Mouse (Mus musculus) common myeloid progenitor, adult 5-6 weeks (primary cell): ENCODE measurements around the gene Atp1a3. TPM values are rescaled to one million over a fixed set of nuclear protein-coding genes. Genes with fewer than 3 reads are reported as not detected.

Source experiments
- ATAC-seq: replicated peaks from 2 replicates; pipeline ENCODE4 v1.8.0; 2016; ENCODE audit warnings: low read depth, mild to moderate bottlenecking, moderate TSS enrichment, inconsistent platforms; ENCODE audit not compliant: poor library complexity, severe bottlenecking
- total RNA-seq: library from RNA; stranded (forward); fragments of 200-1000, 187-1606 nt; gene quantifications from 2 replicates; pipeline ENCODE4 v1.2.3, GENCODE M21; 2017

Gene Atp1a3
- total RNA-seq, 1 experiment from 2014 or later = 23.8 TPM

DNA sequence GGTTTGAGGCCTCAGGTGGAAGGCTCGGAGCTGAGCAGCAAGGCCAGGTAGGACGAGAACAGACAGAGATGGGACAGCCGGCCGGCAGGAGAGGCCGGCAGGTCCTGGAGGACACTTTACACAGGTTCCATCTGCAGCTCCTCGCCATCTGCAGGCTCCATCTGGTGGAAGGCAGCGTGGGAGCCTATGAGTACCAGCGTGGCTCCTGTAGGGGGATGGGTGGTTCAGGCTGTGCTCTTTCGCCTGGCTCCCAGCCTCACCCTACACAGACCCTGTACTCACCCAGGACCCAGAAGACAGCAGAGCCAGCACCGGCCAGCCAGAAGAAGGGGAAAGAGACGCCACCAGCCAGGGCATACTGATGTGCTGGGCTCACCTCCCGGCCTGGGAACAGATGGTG is 36.0 kb downstream of the Atp1a3 start:
- ATAC-seq = no peak

DNA sequence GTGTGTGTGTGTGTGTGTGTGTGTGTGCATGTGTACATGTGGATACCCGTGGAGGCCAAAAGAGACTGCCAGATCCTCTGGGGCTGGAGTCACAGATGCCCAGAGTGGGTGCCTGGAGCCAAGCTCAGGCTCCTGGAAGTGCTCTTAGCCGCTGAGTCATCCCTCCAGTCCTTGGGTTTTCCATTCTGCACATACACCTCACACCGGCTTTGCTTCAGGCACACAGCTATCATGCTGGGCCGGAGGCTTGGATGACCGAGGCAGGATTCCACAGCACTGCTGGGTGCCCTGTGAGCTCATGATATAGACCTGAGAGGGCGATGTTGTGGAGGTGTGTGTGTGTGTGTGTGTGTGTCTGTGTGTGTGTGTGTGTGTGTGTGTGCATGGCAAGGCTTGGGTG is 37.3 kb downstream of the Atp1a3 start:
- no peak for ATAC-seq

DNA sequence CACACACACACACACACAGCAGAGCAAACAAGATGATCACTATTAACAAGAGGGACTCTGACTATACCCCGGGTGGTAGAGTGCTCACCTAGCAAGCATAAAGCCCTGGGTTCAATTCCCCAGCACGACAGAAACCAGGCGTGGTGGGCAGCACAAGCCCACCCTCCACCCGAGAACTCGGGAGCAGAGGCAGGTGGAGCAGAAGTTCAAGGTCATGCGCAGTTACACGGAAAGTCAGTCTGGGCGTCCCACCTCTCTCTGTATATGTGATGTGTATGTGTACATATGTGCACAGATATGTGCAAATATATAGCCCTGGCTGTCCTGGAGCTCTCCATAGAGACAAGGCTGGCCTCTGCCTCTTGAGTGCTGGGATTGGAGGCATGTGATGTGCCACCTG is 37.8 kb downstream of the Atp1a3 start:
- ATAC-seq = no peak

DNA sequence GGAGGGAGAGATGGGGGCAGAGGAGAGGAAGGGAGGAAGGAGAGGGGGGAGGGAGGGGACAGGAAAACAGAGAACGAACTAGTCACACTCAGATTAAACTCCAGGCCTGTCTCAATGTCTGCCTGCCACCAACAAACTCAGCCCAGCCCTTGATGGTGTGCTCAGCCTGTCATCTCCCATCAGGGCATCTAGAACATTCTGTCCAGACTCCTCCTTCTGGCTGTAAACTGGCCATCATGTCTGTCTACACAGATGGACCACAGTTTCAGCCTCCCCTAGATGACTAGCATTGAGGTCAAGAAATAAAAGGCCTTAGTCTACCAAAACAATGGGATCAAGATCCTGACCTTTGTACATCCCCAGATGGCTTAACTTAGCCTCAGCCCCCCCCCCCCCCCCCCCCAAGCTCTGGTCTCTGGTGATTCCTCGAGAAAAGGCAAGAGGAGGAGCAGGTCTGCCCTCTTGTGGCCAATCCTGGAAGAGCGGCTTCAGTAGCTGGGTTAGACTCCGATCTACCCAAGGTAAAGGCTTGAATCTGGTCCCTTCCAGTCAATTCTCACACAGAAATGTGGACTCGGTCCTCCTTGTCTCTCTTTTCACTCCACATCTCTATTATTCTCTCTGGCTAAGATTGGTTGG is 40.7 kb downstream of the Atp1a3 start:
- peak; percentile 69 for ATAC-seq

DNA sequence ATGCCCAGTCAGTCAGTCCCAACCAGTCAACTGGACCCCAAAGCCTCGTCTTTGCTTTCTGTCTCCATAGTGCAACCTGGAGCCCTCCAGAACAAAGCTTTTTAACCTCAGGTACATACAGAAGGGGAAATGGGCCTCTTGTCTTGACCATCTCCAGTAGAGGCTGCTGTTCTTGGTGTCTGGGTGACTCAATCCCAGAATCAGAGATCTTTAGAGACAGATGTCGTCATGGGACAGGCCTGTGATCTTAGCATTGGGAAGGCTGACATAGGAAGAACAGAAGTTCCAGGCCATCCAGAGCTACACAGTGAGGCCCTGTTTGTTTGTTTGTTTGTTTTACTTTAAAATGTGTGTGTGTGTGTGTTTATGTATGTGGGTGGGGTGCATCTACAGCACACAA is 41.5 kb downstream of the Atp1a3 start:
- ATAC-seq = no peak

DNA sequence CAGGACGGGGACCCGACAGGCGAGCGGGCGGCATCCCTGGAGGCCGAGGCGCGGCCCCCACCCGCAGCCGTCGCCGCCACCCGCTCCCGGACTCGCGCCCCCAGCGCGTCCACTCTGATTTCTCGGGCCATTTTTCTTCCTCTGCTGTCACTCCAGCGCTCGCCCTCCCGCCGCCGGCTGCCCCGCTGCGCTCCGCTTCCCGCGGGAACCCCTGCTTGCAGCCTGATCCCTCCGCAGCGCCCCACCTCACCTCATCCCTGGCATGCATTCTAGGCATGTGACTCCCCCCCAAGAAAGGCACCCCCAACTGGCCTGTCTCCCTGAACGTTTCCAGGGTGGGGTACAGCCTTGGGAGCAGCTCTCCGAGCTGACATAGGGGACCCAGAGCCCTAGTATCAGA is 50.5 kb downstream of the Atp1a3 start:
- ATAC-seq = no peak

DNA sequence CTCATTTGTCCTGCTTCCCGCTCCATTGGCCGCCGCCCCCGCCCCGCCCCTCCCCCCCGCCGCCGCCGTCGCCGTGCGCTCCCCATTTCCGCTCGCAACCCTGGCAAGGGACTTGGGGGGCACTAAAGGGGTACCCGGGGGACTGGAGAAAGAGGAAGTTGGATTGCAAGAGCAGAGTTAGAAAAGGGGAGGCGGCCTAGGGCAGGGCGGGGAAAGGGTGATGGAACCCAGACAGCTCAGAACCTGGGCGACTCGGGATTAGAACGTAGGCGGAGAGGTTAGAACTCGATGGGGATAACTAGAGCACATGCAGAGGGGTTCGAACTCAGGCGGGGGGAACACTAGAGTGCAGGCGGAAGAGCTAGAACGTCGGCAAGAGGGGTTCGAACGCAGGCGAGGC is 51.3 kb downstream of the Atp1a3 start:
- ATAC-seq = peak; percentile 86

DNA sequence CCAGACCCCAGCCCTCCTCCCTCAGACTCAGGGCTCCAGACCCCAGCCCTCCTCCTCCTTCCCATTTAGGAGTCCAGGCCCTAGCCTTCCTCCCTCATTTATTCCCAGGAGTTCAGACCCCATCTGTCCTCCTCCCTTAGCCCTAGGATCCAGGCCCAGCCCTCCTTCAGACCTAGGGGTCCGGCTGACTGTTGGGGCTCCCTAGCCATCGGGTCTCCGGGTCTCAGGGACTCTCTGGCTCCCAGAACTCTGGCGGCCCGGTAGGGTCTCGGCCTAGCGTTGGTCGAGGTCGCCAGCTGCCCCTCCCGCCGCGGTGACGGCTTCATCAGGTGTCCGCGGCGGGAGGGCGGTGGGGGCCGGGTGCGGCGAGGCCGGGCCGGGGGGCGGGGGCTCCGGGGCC is 51.8 kb downstream of the Atp1a3 start:
- ATAC-seq = no peak

DNA sequence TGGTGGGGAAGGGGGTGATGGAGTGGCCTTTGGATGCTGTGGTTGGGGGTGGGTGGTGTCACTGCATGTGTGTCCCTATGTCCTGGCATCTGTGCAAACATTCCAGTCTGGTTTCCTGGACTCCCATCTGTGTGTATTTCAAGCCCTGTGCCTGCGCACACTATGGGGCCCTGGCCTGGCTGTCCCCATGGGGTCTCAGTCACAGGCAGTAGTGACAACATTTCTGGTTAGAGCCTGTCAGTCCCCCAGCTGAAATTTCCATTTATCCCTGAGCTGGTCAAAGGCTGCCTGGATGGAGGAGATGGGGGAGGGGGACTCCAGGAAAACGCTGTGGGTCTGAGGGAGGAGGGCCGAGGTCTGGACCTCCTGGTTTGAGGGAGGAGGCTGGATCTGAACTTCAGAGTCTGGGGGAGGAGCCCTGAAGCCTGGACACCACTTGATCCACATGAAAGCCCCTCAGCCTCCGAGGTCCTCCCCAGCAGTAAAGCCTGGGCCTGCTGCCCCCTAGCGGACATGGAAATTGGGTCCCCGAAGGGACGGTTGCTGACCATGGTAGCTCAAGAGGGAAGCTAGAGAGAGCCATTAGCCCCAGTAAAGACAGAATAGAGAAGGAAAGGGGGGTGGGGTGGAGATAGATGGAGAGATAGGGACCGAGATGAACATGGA is 55.7 kb downstream of the Atp1a3 start:
- ATAC-seq = peak; percentile 69

DNA sequence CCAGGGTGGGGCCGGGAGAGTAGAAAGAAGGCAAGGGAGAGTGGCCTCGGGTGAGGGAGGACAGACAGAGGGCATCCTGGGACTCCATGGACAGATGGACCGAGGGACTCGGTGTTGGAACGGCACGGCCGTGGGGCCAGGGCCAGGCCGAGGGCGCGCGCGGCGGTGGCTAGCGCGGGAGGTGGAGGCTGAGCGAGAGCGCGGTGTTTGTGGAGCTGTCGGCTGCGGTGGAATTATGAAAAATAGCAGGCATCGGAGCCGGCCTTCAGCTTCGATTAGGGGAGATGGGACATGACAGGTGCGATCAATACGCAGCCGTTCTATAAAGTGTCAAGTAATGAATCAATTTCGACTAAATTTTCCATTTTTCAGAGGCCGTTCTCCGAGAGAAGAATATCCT is 57.0 kb downstream of the Atp1a3 start:
- ATAC-seq = no peak

DNA sequence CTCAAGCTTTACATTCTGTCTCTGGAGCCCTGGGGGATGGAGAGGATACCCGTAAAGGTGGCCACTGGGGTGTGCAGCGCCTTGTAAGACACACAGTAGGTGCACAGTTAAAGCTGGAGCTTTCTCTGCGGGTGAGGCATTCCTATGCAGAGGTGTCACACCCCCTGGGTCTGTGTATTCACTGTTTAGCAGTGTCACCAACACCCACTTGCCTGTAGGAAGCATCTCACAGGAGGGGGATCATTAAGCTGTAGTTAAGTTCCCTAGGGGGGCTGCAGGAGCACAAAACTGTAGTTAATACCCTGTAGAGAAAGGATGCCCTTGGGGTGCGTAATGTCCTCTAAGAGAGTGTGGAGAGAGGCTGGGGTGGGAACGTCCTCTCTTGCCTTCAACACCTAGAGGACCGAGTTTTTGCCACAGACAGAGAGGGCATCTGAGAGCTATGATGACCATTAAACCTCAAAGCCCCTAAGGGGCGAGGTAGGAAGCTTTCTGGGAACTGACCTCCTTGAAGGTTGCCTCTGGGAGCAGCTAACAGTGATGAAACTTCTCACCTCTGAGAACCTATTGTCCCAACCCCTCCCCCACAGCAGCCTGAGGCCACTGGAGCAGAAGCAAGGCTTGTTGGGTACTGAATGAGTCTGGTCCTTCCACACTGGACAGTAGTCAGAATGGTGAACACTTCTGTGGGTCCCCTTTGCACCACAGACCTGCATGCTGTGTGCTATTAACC is 58.3 kb downstream of the Atp1a3 start:
- no peak for ATAC-seq

DNA sequence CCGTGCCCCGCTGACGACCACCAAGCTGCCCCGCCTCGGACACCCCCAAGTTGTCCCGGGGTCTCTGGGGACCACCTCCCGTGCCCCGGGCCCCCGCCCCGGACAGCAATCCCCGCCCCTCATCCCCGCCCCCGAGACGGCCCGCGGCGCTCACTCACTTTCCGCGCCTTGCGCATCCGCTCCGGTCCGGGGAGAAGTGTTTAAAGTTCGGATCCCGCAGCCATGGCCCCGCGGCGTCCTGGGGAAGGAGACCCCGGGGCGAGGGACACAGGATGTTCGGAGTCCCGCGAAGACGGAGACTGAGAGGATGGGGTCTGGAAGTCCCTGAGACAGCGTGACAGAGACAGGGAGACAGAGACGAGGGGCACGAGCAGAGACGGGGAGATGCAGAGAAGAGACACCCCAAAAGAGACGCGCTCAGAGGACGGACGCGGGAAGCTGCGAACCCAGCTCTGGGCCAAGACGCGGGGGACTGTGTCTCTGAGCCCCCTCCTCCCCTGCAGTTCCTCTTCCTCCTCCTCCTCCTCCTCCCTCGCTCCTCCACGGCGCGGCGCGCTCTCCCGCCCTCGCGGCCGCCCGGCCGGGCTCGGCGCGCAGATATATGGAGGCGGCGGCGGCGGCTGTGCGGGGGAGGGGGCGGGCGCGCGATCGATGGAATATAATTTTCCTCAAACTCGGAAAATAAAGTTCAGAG is 61.4 kb downstream of the Atp1a3 start, which contains the start of gene Gm4881:
Gm4881 (minus strand) TSS at position 238 of the 694 bp plus-strand sequence.
- ATAC-seq = peak; percentile 24

DNA sequence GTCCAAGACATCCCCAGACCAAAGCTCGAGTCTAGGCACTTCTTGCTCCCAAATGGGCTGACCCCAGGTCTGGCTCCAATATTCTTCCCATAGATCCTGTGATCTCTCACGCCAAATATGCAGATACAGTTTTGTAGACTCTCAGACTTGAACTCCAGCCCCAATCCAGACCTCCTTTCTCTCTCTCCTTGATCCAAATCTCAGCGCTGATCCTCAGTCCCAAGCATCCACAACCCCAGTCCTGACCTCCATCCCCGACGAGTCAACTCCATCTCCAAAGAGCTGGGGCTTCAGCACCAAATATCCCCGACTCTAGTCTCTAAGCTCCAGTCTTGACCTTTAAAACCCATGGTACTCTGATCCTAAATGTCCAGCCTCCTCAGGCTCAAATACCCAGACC is 62.1 kb downstream of the Atp1a3 start:
- no peak for ATAC-seq

DNA sequence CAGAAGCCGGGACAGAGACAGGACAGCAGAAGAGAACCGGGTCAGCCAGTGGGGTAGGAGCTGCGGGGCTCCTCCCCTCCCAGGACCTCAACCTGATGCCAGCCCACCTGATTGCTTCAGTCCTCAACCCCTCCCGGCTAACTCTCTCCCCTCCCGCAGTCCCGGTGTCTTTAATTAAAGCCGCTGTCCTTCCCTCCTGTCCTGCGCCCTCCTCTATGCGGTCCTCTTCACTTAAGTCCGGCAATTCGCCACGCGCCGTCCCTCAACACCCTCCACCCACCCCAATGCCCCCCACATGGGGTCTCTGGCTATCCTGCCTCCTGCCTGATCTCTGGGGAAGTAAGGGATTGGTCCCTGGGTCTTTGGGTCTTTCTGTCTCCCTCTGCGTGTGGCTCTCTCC is 74.1 kb downstream of the Atp1a3 start:
- ATAC-seq = no peak

DNA sequence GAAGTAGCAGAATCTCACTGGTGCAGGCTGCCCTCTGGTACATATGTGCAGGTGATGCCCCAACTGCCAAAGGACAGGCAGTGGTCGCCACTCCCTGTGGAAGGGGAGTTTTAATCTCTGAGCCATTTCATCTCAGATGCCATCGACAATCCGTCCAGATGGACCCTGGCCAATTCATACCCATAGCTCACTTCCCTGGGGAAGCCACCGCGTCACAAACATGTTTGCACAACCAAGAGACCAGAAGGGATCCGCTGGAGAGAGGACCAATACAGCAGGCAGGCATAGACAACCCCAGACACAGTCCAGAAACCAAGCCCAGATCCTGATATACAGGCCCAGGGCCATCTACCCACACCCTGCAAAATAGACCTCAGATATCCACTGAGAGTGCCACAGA is 75.3 kb downstream of the Atp1a3 start:
- ATAC-seq = no peak

Other genes with a start within 250 kb of the Atp1a3 start
- 5.7 and 9.7 TPM in 2 replicates for gene Cd177, start 245.6 kb downstream of the Atp1a3 start, total RNA-seq
- 1.2 TPM in 1 of 2 replicates, not detected in the other for gene Ceacam10, start 228.8 kb downstream of the Atp1a3 start, total RNA-seq
- 34.7 and 43.7 TPM in 2 replicates for gene Gm9844, start 143.7 kb downstream of the Atp1a3 start, total RNA-seq
- gene Lypd4, start 136.0 kb downstream of the Atp1a3 start, total RNA-seq = not detected in 2 replicates
- gene Dmrtc2, start 135.9 kb downstream of the Atp1a3 start, total RNA-seq = not detected in 2 replicates
- gene Rps19, start 121.6 kb downstream of the Atp1a3 start, total RNA-seq = 1,538 and 1,683 TPM in 2 replicates
- not detected in 2 replicates for gene Cd79a, start 108.6 kb downstream of the Atp1a3 start, total RNA-seq
- gene Arhgef1, start 103.0 kb downstream of the Atp1a3 start, total RNA-seq = 43.2 and 54.1 TPM in 2 replicates
- gene Gm4881, start 61.5 kb downstream of the Atp1a3 start, total RNA-seq = not detected in 2 replicates
- gene Rabac1, start 33.2 kb downstream of the Atp1a3 start, total RNA-seq = 78.3 and 82.6 TPM in 2 replicates
- 10.4 and 11.5 TPM in 2 replicates for gene Grik5, start 66.4 kb upstream of the Atp1a3 start, total RNA-seq
- gene Zfp574, start 66.6 kb upstream of the Atp1a3 start, total RNA-seq = 4.8 and 8.4 TPM in 2 replicates
- 3.8 and 4.7 TPM in 2 replicates for gene Pou2f2, start 173.8 kb upstream of the Atp1a3 start, total RNA-seq
- 16.4 and 17.6 TPM in 2 replicates for gene Dedd2, start 214.7 kb upstream of the Atp1a3 start, total RNA-seq
- gene Zfp526, start 215.5 kb upstream of the Atp1a3 start, total RNA-seq = 8.3 and 10.2 TPM in 2 replicates
- 50.5 and 58.1 TPM in 2 replicates for gene Gsk3a, start 231.9 kb upstream of the Atp1a3 start, total RNA-seq
- 8.9 and 10.9 TPM in 2 replicates for gene Erf, start 244.8 kb upstream of the Atp1a3 start, total RNA-seq